Mouse (Mus musculus): ENCODE data around the gene Eng. TPM values are rescaled to one million over a fixed set of nuclear protein-coding genes. Genes with fewer than 3 reads are reported as not detected.
A peak's percentile ranks its signal among the peaks of the same experiment; 100 is the strongest.

Eng gene
- polyA plus RNA-seq, 1 experiment from 2014 or later = 55.9 TPM

DNA sequence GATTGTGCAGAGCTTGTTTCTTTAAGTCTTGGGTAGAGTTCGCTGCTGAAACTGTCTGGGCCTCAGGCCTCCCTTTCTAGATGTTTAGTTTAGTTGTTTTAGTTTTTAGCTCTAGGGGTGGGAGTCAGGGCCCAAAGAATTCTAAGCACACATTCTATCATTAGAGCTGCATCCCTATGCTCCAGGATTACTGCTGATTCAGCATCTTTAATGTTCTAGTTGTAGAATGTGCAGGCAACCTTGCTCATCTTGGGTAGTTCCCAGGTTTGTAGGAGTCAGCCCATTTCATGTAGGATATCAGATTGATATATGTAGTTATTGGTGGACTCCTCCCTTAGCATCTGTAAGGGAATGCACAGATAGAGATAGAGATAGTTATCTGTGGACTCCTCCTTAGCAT is 29.3 kb upstream of the Eng start:
- Histone ChIP-seq H3K9me3 (ENCODE audit: control insufficient read depth, low read length) (peaks cover 3% of the 10 kb centered on the region; the same call in 1 of the 2 replicates), H3K4me2 (replicated peaks; ENCODE audit: low read depth, low read length) (no peak overlapping the region), H3K36me3 (ENCODE audit: control insufficient read depth, insufficient read depth, low read length) (peaks cover 23% of the 10 kb centered on the region; the same call in 1 of the 2 replicates), H3K4me1 (ENCODE audit: control insufficient read depth, insufficient read depth, low read length) (peaks cover 30% of the 10 kb centered on the region), H3K4me3 (ENCODE audit: low read length) (no peak overlapping the region), H3K27ac (ENCODE audit: low read depth, low read length) (no peak overlapping the region), H3K9ac (ENCODE audit: low read depth, low read length) (no peak overlapping the region), H3K27me3 (ENCODE audit: control insufficient read depth, insufficient read depth, low read length) (no peaks in the 10 kb centered on the region)
- 89% methylated on average over 1 of the region's 1 CpGs for WGBS
- no peak for ATAC-seq (ENCODE audit: low FRiP score, low TSS enrichment)

DNA sequence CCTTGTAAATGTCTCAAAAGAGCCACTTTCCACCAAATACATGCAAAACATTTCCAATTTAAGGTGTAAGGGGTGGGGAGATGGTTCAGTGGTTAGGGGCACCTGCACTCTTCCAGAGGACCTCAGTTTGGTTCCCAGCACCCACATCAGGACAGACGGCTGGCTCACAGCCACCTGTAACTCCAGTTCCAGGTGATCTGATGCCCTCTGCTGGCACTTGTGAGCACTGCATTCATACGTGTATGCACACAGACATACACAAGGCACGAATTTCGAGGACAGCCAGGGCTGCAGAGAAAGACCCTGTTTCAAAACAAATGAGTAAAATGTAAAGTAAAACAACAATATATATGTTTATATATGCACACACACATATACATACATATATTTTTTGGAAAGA is 28.8 kb upstream of the Eng start:
- 95% methylated on average over 4 of the region's 4 CpGs for WGBS
- no peak overlapping the region for H3K9ac ChIP-seq (ENCODE audit: low read depth, low read length)
- H3K4me2 ChIP-seq (replicated peaks; ENCODE audit: low read depth, low read length) = no peak overlapping the region
- peaks cover 30% of the 10 kb centered on the region for H3K4me1 ChIP-seq (ENCODE audit: control insufficient read depth, insufficient read depth, low read length)
- H3K4me3 ChIP-seq (ENCODE audit: low read length) = no peak overlapping the region
- no peak for ATAC-seq (ENCODE audit: low FRiP score, low TSS enrichment)
- H3K27me3 ChIP-seq (ENCODE audit: control insufficient read depth, insufficient read depth, low read length) = no peaks in the 10 kb centered on the region
- peaks cover 20% of the 10 kb centered on the region; the same call in 1 of the 2 replicates for H3K36me3 ChIP-seq (ENCODE audit: control insufficient read depth, insufficient read depth, low read length)
- H3K27ac ChIP-seq (ENCODE audit: low read depth, low read length) = no peak overlapping the region
- H3K9me3 ChIP-seq (ENCODE audit: control insufficient read depth, low read length) = peaks cover 3% of the 10 kb centered on the region; the same call in 1 of the 2 replicates

DNA sequence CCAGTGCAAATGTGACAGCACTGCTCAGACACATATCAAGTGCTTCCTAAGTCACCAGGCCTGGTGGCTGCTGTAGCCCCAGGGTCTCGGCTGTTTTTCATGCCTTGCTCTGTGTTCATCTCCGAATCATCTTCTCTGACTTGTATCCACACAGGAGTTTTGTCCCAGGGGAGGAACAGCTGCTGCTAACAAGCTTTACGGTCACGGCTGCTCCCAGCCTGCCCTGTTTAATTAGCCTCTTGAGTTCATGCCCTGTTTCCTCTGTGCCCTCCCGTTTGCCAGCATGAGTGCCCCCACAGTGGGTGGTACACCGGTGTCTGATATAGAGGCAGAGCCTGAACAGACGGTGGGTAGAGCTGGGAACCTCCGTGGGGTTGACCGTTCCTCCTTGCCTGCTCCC is 28.3 kb upstream of the Eng start:
- H3K9me3 ChIP-seq (ENCODE audit: control insufficient read depth, low read length) = peaks cover 3% of the 10 kb centered on the region; the same call in 1 of the 2 replicates
- no peaks in the 10 kb centered on the region for H3K27me3 ChIP-seq (ENCODE audit: control insufficient read depth, insufficient read depth, low read length)
- 67% methylated on average over 9 of the region's 9 CpGs for WGBS
- peaks cover 20% of the 10 kb centered on the region; the same call in 1 of the 2 replicates for H3K36me3 ChIP-seq (ENCODE audit: control insufficient read depth, insufficient read depth, low read length)
- H3K9ac ChIP-seq (ENCODE audit: low read depth, low read length) = no peak overlapping the region
- peaks cover 30% of the 10 kb centered on the region for H3K4me1 ChIP-seq (ENCODE audit: control insufficient read depth, insufficient read depth, low read length)
- no peak overlapping the region for H3K4me2 ChIP-seq (replicated peaks; ENCODE audit: low read depth, low read length)
- no peak overlapping the region for H3K27ac ChIP-seq (ENCODE audit: low read depth, low read length)
- no peak overlapping the region for H3K4me3 ChIP-seq (ENCODE audit: low read length)
- no peak for ATAC-seq (ENCODE audit: low FRiP score, low TSS enrichment)

DNA sequence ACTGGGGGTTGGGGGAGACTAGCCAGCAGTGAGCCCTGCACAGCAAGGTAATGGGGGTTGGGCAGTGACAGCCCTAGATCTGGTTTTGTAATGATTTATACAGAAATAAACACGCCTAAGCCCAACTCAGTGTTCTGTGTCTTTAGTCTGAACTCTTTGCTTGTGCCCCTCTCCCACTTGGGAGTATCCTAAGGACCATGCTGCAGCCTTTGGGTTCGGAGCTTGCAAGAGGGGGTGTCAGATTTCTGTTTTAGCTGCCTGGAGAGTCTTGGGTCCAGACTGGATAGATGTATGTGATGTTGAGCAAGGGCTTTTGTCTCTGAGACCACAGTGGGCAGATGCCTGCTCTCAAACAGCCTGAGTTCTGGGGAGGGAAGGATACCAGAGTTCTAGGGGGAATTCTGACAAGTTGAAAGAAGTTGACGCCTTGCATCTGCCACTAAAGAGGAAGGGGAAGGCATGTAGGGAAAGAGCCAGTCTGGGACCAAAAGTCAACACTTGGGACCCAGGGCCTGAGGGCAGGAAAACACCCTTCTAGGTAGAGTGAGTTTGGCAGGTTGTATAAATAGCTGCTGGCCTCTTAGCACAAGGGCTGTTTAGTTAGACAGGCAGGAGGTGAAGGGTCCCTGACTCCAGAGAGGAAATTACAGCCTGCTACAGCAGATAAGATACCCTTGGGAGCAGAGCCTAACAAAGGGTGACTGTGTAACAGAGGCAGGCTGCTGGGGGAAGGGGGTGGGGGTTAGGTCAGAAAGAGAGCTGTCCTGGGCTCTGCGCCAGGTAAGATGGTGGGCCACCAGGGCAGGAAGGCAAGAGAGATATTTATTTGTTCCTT is 25.5 kb upstream of the Eng start:
- H3K9me3 ChIP-seq (ENCODE audit: control insufficient read depth, low read length) = peaks cover 3% of the 10 kb centered on the region; the same call in 1 of the 2 replicates
- peak; percentile 67 for ATAC-seq (ENCODE audit: low FRiP score, low TSS enrichment)
- H3K9ac ChIP-seq (ENCODE audit: low read depth, low read length) = no peak overlapping the region; the same call in 1 of the 2 replicates
- no peak overlapping the region for H3K4me3 ChIP-seq (ENCODE audit: low read length)
- peaks cover 10% of the 10 kb centered on the region; the same call in 1 of the 2 replicates for H3K36me3 ChIP-seq (ENCODE audit: control insufficient read depth, insufficient read depth, low read length)
- H3K4me2 ChIP-seq (replicated peaks; ENCODE audit: low read depth, low read length) = no peak overlapping the region; the same call in 1 of the 2 replicates
- peaks cover 49% of the 10 kb centered on the region for H3K4me1 ChIP-seq (ENCODE audit: control insufficient read depth, insufficient read depth, low read length)
- peak overlapping the region; percentile 94 for H3K27ac ChIP-seq (ENCODE audit: low read depth, low read length)
- 6% methylated on average over 4 of the region's 4 CpGs for WGBS
- no peaks in the 10 kb centered on the region for H3K27me3 ChIP-seq (ENCODE audit: control insufficient read depth, insufficient read depth, low read length)

DNA sequence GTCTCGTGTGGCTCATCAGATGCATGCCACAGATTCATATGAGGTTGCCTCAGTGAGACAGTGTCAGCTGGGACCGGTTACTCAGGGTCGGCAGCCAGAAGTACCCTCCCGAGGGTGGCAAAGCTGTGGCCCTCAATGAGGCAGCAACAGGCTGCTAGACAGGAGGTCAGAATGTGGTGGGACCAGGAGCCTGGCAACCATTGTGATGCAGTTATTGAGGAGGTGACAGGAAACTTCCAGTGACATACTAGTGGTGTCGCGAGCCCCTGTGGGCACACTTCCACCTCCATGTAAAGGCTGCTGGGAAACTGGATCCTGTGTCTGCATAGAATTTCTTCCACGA is 24.9 kb upstream of the Eng start, which contains the start of gene Ak1:
Gene Ak1 (plus strand): TSS at position 242 of the 343 bp plus-strand sequence.
- peaks cover 55% of the 10 kb centered on the region for H3K4me1 ChIP-seq (ENCODE audit: control insufficient read depth, insufficient read depth, low read length)
- ATAC-seq (ENCODE audit: low FRiP score, low TSS enrichment) = no peak
- no peak within 1 kb of the TSS; the same call in 1 of the 2 replicates for H3K4me2 ChIP-seq (replicated peaks; ENCODE audit: low read depth, low read length)

DNA sequence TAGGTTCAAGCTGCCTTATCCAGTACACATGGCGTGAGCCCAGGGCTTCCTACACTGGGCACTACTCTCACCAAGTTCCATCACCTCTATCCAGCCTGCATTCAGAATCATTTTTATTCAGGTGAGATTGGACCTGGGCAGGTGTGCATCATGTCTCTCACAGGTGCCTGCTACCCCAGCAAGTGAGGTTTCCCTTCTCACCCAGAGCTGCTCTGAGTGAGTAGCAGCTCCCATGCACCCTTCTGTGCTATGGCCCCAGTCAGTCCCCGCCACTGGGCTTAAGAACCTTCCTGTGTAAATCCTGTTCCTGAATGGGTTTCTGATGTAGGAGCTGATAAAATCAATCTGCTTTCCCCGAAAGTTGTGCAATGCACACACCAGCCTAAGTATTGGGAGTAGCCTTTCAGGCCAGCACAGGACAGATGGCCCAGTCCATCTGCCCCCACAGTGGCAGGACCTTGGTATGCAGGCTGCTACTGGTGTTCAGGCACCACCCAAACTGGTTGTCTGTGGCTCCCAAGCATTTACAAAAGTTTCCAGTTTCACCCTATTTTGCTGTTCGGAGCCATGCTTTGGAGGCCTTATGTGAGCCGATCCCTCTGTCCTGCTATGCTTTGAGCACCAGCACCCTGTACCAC is 22.2 kb upstream of the Eng start:
- H3K4me2 ChIP-seq (replicated peaks; ENCODE audit: low read depth, low read length) = no peak overlapping the region
- H3K9ac ChIP-seq (ENCODE audit: low read depth, low read length) = peak overlapping the region; percentile 18; the same call in 1 of the 2 replicates
- WGBS = 73% methylated on average over 5 of the region's 5 CpGs
- H3K27ac ChIP-seq (ENCODE audit: low read depth, low read length) = peak overlapping the region; percentile 84; the same call in 1 of the 2 replicates
- H3K27me3 ChIP-seq (ENCODE audit: control insufficient read depth, insufficient read depth, low read length) = no peaks in the 10 kb centered on the region
- no peak for ATAC-seq (ENCODE audit: low FRiP score, low TSS enrichment)
- no peaks in the 10 kb centered on the region for H3K9me3 ChIP-seq (ENCODE audit: control insufficient read depth, low read length)
- H3K4me1 ChIP-seq (ENCODE audit: control insufficient read depth, insufficient read depth, low read length) = peaks cover 71% of the 10 kb centered on the region
- peaks cover under 1% of the 10 kb centered on the region; the same call in 1 of the 2 replicates for H3K36me3 ChIP-seq (ENCODE audit: control insufficient read depth, insufficient read depth, low read length)
- no peak overlapping the region for H3K4me3 ChIP-seq (ENCODE audit: low read length)

More for the DNA sequence above, 24.9 kb upstream of the Eng start, which contains the start of gene Ak1:
- Histone ChIP-seq H3K9me3 (ENCODE audit: control insufficient read depth, low read length) (peaks cover 3% of the 10 kb centered on the region; the same call in 1 of the 2 replicates), H3K9ac (ENCODE audit: low read depth, low read length) (no peak within 1 kb of the TSS; the same call in 1 of the 2 replicates), H3K36me3 (ENCODE audit: control insufficient read depth, insufficient read depth, low read length) (peaks cover 6% of the 10 kb centered on the region; the same call in 1 of the 2 replicates), H3K27me3 (ENCODE audit: control insufficient read depth, insufficient read depth, low read length) (no peaks in the 10 kb centered on the region), H3K4me3 (ENCODE audit: low read length) (no peak within 1 kb of the TSS), H3K27ac (ENCODE audit: low read depth, low read length) (peak within 1 kb of the TSS; percentile 94)
- WGBS = 7% methylated on average over 7 of the region's 7 CpGs

- H3K9ac ChIP-seq (ENCODE audit: low read depth, low read length) = peak overlapping the region; percentile 9; the same call in 1 of the 2 replicates
- H3K9me3 ChIP-seq (ENCODE audit: control insufficient read depth, low read length) = no peaks in the 10 kb centered on the region
- ATAC-seq (ENCODE audit: low FRiP score, low TSS enrichment) = 0 out of 2 replicates have a peak, but pooled peaks have one; percentile 11
- no peaks in the 10 kb centered on the region for H3K27me3 ChIP-seq (ENCODE audit: control insufficient read depth, insufficient read depth, low read length)
- WGBS = 3% methylated on average over 13 of the region's 13 CpGs
- peak overlapping the region; percentile 21; the same call in 1 of the 2 replicates for H3K4me3 ChIP-seq (ENCODE audit: low read length)
- H3K4me2 ChIP-seq (replicated peaks; ENCODE audit: low read depth, low read length) = peak overlapping the region; percentile 34
- no peaks in the 10 kb centered on the region for H3K36me3 ChIP-seq (ENCODE audit: control insufficient read depth, insufficient read depth, low read length)
- H3K27ac ChIP-seq (ENCODE audit: low read depth, low read length) = peak overlapping the region; percentile 84; the same call in 1 of the 2 replicates
- H3K4me1 ChIP-seq (ENCODE audit: control insufficient read depth, insufficient read depth, low read length) = peaks cover 64% of the 10 kb centered on the region
These were observed 21.1 kb upstream of the Eng start for GRCm38 (mm10) chr2:32625212-32625872.

GRCm38 (mm10) chr2:32625873-32626694 is 20.3 kb upstream of the Eng start:
- Histone ChIP-seq H3K4me3 (ENCODE audit: low read length) (no peak overlapping the region; the same call in 1 of the 2 replicates), H3K4me2 (replicated peaks; ENCODE audit: low read depth, low read length) (peak overlapping the region; percentile 34), H3K36me3 (ENCODE audit: control insufficient read depth, insufficient read depth, low read length) (no peaks in the 10 kb centered on the region), H3K9me3 (ENCODE audit: control insufficient read depth, low read length) (no peaks in the 10 kb centered on the region), H3K9ac (ENCODE audit: low read depth, low read length) (peak overlapping the region; percentile 5; the same call in 1 of the 2 replicates), H3K27me3 (ENCODE audit: control insufficient read depth, insufficient read depth, low read length) (no peaks in the 10 kb centered on the region), H3K27ac (ENCODE audit: low read depth, low read length) (peak overlapping the region; percentile 84), H3K4me1 (ENCODE audit: control insufficient read depth, insufficient read depth, low read length) (peaks cover 57% of the 10 kb centered on the region)
- 18% methylated on average over 5 of the region's 5 CpGs for WGBS
- peak; percentile 63 for ATAC-seq (ENCODE audit: low FRiP score, low TSS enrichment)

Measured in kidney, embryonic 14.5 days (tissue).